Mouse (Mus musculus) kidney, adult 18-20 months (tissue): ENCODE data around the gene Bcas2.
"Not testable (repeated sequence)": the region's sequence is repeated elsewhere in the genome, so short reads cannot be mapped to it uniquely, and the experiment has no call there.

ENCODE experiments used
- DNase-seq: peaks from one replicate; pipeline ENCODE4 v3.0.0; 2021

Bcas2 gene

GRCm38 (mm10) chr3:103169771-103170170 is 1.7 kb upstream of the Bcas2 start:
- peak; percentile 84 for DNase-seq

DNA sequence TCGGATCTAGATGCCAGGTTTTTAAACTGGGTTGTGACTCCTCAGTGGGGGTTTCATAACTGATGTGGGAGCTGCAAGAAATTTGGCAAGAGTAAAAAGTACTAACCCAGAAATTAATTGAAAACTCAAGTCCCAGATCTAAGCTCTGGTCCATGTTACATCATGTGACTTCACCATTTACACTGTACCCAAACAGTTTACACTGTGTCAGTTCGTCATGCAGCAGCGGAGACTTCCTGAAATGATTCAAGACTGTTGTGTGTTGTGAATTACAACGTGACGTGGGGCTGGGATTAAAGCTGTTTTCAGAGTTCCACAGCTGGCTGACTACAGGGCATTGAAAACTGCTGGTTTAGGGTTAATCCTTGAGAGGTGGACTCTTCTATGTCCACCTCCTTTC is 1.2 kb downstream of the Bcas2 start:
- no peak for DNase-seq

DNA sequence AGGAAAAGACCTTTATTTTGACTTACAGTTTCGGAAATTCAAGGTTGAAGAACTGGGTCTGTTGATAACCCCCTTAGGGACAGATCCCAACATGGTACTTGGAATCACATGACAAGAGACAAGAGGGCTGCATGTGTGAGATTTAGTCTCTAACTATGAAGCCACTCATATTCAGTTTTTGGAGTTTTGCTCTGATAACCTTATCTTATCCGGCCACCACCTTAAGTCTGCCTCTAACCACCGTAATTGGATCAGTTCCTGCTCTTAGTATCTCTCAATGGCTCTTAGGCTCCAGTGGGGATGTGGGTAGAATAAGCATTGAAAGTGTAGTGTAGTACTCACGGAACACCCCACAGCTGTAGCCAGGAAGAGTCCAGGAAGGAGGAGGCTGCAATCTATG is 5.3 kb downstream of the Bcas2 start:
- DNase-seq: no peak

DNA sequence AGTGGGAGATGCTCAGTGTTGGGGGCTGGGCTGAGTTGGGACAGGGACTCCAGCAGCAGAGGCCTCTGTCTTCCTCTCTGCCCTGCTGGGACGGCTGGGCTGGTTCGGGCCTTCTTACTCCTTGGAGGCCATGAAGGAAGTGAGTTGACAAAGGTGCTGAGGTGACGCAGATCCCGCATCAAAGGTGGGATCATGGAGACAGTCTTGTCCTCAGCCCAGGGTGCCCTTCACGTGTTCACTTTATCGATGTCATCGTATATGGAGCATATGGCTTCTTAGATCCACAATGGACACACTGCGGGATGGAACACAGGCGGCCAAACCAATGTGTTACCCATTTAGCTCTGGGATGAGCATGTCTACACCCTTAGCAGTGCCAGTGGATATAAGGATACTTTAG is 8.1 kb downstream of the Bcas2 start:
- DNase-seq: no peak

DNA sequence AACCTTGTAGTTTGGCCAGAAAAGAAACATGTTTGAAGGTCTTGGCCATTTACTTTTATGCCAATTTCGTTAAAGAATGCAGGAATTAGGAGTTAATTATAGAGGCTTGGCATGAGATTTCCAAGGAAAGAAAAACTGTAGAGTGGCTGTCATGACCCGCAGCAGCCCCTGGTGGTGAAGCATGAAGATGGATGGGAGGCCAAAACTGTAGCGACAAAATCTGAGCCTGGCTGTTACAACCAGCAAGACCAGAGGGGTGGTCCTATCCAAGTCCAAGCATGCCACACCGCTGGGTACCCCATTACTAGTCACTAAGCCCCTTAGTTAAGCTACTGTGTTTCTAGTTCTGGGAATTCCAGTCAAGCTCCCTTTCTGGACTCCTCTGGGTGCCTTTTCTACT is 9.7 kb downstream of the Bcas2 start:
- DNase-seq: no peak

DNA sequence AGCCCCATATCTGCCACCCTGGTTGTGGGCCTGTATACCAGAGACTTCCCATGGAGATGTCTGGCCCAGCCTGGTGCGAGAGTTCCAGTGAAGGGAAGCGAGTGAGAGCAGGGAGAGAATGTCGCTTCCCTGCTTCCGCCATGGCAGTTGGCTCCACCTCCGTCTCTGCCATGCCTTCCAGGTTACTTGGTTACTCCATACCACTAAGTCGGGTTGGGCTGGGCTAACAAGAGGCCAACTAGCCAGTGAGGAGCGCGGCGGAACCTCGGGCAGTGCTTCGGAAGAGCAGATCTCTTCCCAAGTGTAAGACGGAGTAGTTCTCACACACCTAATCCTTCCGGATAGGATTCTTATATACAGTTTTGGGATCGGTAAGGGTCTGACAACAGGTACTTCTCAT is 11.4 kb downstream of the Bcas2 start:
- no peak for DNase-seq

DNA sequence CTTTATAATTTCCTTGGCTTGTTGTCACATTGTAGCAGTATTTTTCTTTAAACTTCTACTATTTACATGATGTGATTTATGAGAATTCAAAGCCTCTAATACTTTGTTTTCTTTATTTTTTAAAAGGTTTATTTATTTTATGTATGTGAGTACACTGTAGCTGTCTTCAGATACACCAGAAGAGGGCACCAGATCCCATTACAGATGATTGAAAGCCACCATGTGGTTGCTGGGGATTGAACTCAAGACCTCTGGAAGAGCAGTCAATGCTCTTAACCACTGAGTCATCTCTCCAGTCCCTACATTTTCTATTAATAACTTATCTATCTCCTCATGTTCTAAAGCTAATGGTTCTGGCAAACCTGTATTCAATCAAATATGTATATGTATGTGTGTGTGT is 13.0 kb downstream of the Bcas2 start:
- DNase-seq: not testable (repeated sequence)

DNA sequence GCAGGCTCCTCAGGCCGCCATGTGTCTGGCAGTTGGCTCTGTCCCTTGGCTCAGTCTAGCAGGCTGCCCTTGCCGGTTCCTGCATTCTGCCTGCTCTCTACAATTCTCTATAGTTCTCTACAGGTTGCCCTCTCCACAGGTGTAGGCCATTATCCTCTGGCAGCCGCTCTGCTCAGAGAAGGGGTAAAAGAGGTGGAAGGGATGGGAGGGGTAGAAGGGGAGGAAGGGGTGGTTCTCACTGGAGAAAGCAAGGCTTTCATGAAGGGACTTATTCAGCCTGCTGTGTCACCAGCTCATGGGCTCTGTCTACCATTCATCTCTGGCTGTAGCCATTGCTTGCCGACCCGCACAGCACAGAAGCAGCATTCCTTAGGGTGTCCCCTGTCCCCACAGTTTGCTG is 17.0 kb downstream of the Bcas2 start:
- DNase-seq: no peak

DNA sequence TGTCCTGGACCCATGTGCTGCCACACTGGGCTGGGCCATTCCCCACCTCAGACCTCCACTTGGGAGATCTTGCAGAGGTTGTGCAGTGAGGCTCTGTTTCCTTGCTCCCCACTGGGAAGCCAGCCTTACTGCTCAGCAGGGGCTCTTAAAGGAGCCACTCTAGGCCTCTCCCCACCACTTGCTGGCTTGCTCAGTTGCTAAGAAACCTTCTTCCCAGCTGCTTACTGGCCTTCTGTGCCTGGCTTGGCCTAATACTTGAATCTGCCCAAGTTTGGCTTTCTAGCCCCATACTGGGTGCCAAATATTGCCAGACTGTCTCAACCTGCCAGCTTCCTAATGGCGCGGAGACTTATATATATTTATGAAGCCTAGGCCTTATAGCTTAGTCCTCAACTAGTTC is 17.4 kb downstream of the Bcas2 start:
- no peak for DNase-seq

- no peak for DNase-seq
These were observed 20.7 kb downstream of the Bcas2 start for GRCm38 (mm10) chr3:103192161-103192560.

DNA sequence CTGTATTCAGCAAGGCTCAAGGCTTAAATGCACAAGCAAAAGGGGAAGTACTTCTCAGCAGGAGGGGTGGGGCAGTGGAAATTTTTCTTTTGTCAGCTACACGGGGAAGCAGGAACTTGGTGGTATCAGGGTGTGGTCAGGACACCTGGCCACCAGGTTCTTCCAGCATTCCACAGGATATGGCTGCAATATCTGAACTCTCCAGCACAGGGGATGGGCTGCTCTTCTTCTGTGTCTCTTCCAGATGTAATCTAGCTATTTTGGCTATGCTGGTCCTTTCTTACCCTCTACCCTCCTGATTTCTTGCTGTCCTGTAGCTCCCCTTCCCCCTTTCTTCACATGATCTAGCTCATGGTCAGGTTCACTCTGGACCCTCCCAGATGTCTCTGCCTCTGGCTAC is 21.7 kb downstream of the Bcas2 start:
- DNase-seq: no peak

DNA sequence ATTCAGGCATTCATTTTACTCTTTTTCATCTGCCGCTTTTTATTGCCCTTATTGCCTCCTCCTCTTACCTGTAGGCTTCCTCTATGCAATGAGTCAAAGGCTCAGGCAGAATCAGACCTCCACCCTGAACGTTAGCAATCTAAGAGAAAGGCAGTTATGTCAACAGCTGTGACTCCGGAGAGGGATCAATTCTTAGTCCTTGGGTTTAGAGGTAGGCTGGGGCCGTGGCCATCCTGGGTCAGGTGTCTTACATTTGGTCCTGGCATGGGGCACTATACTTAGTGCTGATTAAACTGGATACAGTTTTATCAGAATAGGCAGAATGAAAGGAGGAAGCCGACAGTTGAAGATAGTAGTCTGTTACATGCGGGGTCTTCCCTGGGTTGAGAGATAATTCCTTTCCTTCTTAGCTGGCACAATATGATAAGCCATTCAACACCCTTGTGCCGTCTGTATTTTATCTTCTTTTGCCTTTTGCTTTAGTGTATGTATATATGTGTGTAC is 24.9 kb downstream of the Bcas2 start:
- DNase-seq: no peak

DNA sequence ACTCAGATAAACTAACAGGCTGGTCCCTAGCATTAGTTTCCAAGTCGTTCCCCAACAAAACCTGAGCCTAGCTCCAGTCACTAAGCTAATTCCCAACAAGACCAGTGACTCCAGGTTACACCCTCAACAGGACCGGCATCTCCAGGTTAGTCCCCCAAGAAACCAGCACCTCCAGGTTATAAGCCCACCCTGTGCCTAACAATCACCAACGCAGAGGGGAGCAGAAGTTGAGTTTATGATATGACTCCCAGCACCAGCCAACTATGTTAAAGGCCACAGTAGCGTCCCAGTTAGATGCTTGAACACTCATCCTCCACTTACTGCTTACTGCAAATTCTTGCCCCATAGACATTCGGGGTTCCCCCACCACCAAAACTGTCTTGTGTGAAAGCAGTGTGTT is 27.9 kb downstream of the Bcas2 start:
- no peak for DNase-seq

GRCm38 (mm10) chr3:103201105-103201504 is 29.6 kb downstream of the Bcas2 start:
- not testable (repeated sequence) for DNase-seq

DNA sequence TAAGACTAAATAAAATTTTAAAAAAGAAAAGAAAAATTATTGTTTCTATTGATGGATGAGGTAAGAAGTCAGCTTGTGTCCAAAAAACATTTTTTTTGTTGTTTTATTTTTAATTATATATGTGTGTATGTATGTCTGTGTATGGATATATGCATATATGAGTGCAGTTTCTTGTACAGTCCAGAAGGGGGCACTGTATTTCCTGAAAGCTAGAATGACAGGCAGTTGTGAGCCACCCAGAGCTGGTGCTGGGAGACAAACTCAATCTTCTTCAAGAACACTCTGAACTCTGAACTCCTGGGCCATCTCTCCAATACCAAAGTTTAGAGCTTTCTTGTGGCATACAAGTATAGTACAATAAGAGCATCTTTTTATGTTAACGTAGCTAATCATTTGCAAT is 32.1 kb downstream of the Bcas2 start:
- DNase-seq: no peak

GRCm38 (mm10) chr3:103204445-103204844 is 33.0 kb downstream of the Bcas2 start:
- DNase-seq: no peak

DNA sequence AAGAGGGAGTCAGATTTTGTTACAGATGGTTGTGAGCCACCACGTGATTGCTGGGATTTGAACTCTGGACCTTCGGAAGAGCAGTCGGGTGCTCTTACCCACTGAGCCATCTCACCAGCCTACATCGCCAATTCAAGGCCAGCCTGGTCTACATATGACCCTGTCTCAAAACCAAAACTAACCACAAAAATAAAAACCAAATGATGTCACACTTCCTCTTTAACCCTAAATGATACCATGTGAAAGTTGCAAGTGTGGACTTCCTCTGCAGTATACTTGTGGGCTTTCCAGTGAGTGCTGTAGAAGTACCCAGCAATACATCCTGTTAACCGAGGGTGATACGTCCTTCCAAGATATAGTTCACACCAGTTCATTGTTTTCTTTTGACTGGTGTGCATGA is 34.9 kb downstream of the Bcas2 start:
- no peak for DNase-seq

DNA sequence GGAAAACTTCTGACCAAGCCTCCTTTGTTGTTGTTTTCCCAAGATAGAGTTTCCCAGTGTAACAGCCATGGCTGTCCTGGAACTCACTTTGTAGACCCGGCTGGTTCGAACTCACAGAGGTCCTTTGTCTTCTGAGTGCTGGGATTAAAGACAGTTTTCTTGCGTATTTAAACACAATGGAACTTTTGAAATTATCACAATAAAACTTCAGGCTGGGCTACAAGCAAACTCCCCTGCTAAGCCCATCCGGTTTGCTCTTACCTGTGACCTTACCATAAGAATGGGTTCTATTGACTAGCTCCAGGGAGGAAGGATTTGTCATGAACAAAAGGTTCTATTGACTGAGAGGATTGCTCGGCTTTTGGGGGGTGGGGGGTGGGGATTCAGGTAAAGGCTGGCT is 36.3 kb downstream of the Bcas2 start:
- DNase-seq: no peak

GRCm38 (mm10) chr3:103208237-103208636 is 36.8 kb downstream of the Bcas2 start:
- no peak for DNase-seq

DNA sequence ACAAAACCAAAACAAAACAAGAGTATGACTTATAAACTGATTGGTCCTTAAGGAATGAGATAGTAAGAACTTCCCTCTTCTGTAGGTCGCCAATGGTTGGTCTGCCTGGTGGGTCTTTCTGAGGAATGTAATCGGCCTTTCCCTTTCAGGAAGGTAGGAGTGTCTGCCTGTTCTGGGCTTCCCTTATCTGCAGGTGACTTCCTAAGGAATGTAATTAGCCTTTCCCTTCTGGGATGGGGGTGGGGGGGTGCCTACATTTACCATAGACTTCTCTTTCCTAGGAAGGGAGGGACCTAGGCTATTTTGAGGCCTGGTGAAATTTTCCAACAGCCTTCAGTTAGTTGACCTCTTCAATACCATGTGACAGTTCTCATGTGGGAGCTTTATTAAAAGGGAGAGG is 39.6 kb downstream of the Bcas2 start:
- no peak for DNase-seq

GRCm38 (mm10) chr3:103212142-103212541 is 40.7 kb downstream of the Bcas2 start:
- no peak for DNase-seq

- no peak for DNase-seq
These were observed 42.1 kb downstream of the Bcas2 start for GRCm38 (mm10) chr3:103213537-103213936.

DNA sequence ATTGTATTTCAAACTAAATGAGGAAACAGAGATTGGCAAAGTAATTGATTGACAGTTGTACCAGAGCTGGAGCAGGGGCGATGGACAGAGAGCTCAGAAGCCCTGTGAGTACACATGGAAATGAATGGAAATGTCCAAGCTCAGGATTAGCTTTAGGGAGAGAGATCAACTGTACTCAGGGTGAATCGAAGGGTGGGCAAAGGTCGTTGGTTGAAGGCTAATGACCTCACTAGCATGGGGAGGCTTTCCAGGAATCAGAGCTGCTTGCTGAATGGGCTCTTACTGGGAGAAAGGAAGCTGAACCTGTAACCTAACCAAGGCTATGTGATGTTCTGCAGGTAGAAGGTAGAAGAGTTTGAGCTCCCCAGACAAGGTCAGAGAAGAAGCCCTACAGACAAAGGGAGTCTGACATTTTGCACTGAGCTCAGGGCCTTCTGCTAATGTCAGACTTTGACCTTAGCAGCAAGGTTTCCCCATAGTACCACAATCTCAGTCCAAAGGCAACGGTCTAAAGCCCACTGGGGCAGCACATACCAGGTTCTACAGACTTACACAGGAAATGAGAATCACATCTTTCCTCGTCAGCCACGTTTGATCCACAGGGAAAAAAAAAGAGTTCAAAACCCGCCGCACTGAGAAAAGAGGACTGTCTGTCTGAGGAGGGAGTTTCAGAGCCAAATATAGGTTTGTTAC is 43.3 kb downstream of the Bcas2 start:
- peak; percentile 25 for DNase-seq

GRCm38 (mm10) chr3:103215399-103215798 is 43.9 kb downstream of the Bcas2 start:
- not testable (repeated sequence) for DNase-seq

- no peak for DNase-seq
These were observed 50.0 kb downstream of the Bcas2 start for GRCm38 (mm10) chr3:103221435-103221834.
